Mouse (Mus musculus): ENCODE measurements around the gene Slc38a4. TPM values are rescaled to one million over a fixed set of nuclear protein-coding genes. Genes with fewer than 3 reads are reported as not detected.

The Slc38a4 gene
- total RNA-seq, 1 experiment from 2014 or later, result not detected

DNA sequence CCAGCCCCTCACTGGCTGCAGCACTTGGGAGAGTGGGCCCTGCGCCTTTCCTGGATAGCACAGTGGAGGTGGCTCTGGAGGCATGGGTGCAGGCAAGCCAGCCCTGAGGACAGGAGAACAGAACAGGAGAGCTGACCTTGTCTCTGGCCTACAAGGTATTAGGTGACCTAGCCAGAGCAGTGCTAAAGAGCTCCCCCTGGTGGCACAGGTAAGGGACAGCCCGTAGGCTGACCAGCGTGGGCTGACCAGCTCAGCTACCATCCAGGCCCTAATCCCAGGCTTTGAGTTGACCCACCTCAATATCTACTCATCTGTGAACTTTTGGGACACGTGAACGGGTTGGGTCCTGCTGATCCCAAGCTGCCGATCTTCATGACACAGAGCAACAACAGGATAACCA, 107.3 kb downstream of the Slc38a4 start:
- ATAC-seq (ENCODE audit: extremely low read depth, insufficient number of reproducible peaks, low FRiP score, poor library complexity, severe bottlenecking), result peak; percentile 57; the same call in 1 of the 2 replicates

Other genes with a start within 250 kb of the Slc38a4 start
- gene Pced1b, start 191.2 kb upstream of the Slc38a4 start, total RNA-seq (2017), result 19.5 and 21.4 TPM in 2 replicates
- 3.9 and 5.0 TPM in 2 replicates for gene Amigo2, start 191.3 kb upstream of the Slc38a4 start, total RNA-seq (2017)